Mouse (Mus musculus) stomach, embryonic 15.5 days (tissue): Measurements from ENCODE around the gene Iqcj. TPM values are rescaled to one million over a fixed set of nuclear protein-coding genes. Genes with fewer than 3 reads are reported as not detected.

Experiments
- ATAC-seq: fragments of 200-750 bp; cut with Nextera tagmentation; 2 replicates; pipeline ENCODE4 v1.8.0; 2017; ENCODE audit warnings: low read depth, moderate number of reproducible peaks, moderate TSS enrichment; ENCODE audit not compliant: insufficient read depth, low FRiP score
- H3K27ac ChIP-seq: fragments of 300-500 bp; sonication (generic); 2 replicates; pipeline ENCODE4 v1.5.1; 2015; ENCODE audit warnings: mild to moderate bottlenecking, inconsistent platforms
- H3K27me3 ChIP-seq: fragments of 300-500 bp; sonication (generic); replicated peaks from 2 replicates; pipeline ENCODE4 v1.6.1; 2015; ENCODE audit warnings: inconsistent platforms
- H3K36me3 ChIP-seq: fragments of 300-500 bp; sonication (generic); 2 replicates; pipeline ENCODE4 v1.6.1; 2015; ENCODE audit warnings: inconsistent platforms
- H3K4me1 ChIP-seq: fragments of 300-500 bp; sonication (generic); 2 replicates; pipeline ENCODE4 v1.6.1; 2015; ENCODE audit warnings: inconsistent platforms
- H3K4me2 ChIP-seq: fragments of 300-500 bp; sonication (generic); 2 replicates; pipeline ENCODE4 v1.6.1; 2015; ENCODE audit warnings: mild to moderate bottlenecking, inconsistent platforms
- H3K4me3 ChIP-seq: fragments of 300-500 bp; sonication (generic); replicated peaks from 2 replicates; pipeline ENCODE4 v1.5.1; 2015; ENCODE audit warnings: inconsistent platforms
- H3K9ac ChIP-seq: fragments of 300-500 bp; sonication (generic); 2 replicates; pipeline ENCODE4 v1.6.1; 2015; ENCODE audit warnings: inconsistent platforms
- H3K9me3 ChIP-seq: fragments of 300-500 bp; sonication (generic); 2 replicates; pipeline ENCODE4 v1.6.1; 2016; ENCODE audit warnings: inconsistent platforms
- WGBS: fragments of 180-500 bp; shearing (Covaris S2); methylation state at CpG from one replicate; pipeline ENCODE4 v1.1.7; 2015; 5-methylcytosine and 5-hydroxymethylcytosine counted together
- polyA plus RNA-seq: library from polyadenylated mRNA; unstranded; fragments of >200 nt; fragmentation: Nextera tagmentation; extraction: Ambion mirVana; gene quantifications from 2 replicates; pipeline ENCODE4 v1.2.1, GENCODE M21; 2015

The Iqcj gene
- polyA plus RNA-seq, 1 experiment from 2014 or later: not detected

GRCm38 (mm10) chr3:68045475-68046416, 153.7 kb downstream of the Iqcj start:
- H3K4me2 ChIP-seq: no peak overlapping the region
- ATAC-seq: no peak
- H3K4me1 ChIP-seq: no peaks in the 10 kb centered on the region
- no peak overlapping the region for H3K4me3 ChIP-seq
- no peaks in the 10 kb centered on the region for H3K36me3 ChIP-seq
- no peaks in the 10 kb centered on the region for H3K9me3 ChIP-seq
- no peak overlapping the region for H3K27ac ChIP-seq
- H3K27me3 ChIP-seq: no peaks in the 10 kb centered on the region
- WGBS: 45% methylated on average over 9 of the region's 9 CpGs
- no peak overlapping the region for H3K9ac ChIP-seq

GRCm38 (mm10) chr3:68053538-68053937, 161.5 kb downstream of the Iqcj start:
- Histone ChIP-seq H3K4me2 (no peak overlapping the region), H3K9ac (no peak overlapping the region), H3K27me3 (no peaks in the 10 kb centered on the region), H3K9me3 (no peaks in the 10 kb centered on the region), H3K4me3 (no peak overlapping the region), H3K4me1 (no peaks in the 10 kb centered on the region), H3K27ac (no peak overlapping the region), H3K36me3 (no peaks in the 10 kb centered on the region)
- WGBS: 46% methylated on average over 2 of the region's 2 CpGs
- no peak for ATAC-seq

DNA sequence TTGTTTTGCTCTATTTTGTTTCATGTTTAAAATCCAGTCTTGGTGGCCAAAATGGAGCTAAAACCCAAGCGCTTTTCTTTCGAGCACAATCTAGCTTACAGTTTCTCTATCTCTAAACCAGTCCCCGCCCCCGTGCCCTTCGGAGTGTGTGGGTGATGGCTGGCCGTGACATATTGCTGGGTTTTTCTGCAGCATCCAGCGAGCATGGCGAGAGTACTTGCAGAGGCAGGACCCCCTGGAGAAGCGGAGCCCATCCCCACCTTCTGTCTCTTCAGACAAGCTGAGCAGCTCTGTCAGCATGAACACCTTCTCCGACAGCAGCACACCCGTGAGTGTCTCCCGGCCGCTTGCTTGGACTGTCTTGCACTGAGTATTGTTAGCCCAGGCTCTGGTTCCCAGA, 163.1 kb downstream of the Iqcj start:
- H3K9ac ChIP-seq: no peak overlapping the region
- H3K4me2 ChIP-seq: no peak overlapping the region
- no peak overlapping the region for H3K4me3 ChIP-seq
- no peaks in the 10 kb centered on the region for H3K27me3 ChIP-seq
- no peaks in the 10 kb centered on the region for H3K4me1 ChIP-seq
- no peaks in the 10 kb centered on the region for H3K36me3 ChIP-seq
- 45% methylated on average over 13 of the region's 13 CpGs for WGBS
- no peaks in the 10 kb centered on the region for H3K9me3 ChIP-seq
- no peak for ATAC-seq
- H3K27ac ChIP-seq: no peak overlapping the region

- no peak overlapping the region for H3K27ac ChIP-seq
- WGBS: 45% methylated on average over 23 of the region's 23 CpGs
- peak overlapping the region; percentile 35 for H3K4me3 ChIP-seq
- peak overlapping the region; percentile 44 for H3K4me2 ChIP-seq
- ATAC-seq: no peak
- no peaks in the 10 kb centered on the region for H3K4me1 ChIP-seq
- no peak overlapping the region for H3K9ac ChIP-seq
- no peaks in the 10 kb centered on the region for H3K27me3 ChIP-seq
- H3K36me3 ChIP-seq: no peaks in the 10 kb centered on the region
- no peaks in the 10 kb centered on the region for H3K9me3 ChIP-seq
These were observed 164.6 kb downstream of the Iqcj start for GRCm38 (mm10) chr3:68056373-68057275.

DNA sequence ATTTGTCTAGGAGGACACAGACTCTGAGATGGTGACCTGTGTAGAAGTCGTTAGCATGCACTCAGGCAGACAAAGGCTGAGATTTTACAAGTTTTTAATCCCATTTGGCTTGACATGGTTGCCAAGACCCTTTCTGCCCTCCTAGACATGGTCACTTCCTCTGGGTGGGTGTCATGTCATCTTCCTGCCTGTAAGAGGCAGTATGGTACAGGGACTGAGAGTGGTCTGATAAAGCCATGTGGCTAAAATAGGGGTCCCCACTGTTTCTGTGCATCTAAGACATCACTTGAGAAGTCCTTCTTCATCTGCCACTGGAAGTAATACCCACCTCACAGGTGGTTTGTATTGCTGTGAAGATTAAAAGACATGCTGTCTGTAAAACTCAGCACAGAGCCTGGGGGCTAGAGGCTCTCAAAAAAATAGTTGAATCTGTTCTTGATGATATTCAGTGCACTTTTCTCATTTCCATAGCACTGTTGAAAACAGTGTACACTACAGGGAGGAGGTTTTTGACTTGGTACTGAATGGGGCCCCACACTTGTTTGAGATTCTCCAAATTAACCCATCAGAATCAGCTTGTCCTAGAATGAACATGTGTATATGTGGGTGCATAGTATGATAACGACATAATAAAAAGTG, 167.3 kb downstream of the Iqcj start:
- no peak overlapping the region for H3K27ac ChIP-seq
- H3K4me2 ChIP-seq: no peak overlapping the region
- WGBS: 51% methylated on average over 2 of the region's 2 CpGs
- no peak overlapping the region for H3K4me3 ChIP-seq
- H3K4me1 ChIP-seq: no peaks in the 10 kb centered on the region
- H3K9me3 ChIP-seq: no peaks in the 10 kb centered on the region
- no peak for ATAC-seq
- no peaks in the 10 kb centered on the region for H3K36me3 ChIP-seq
- H3K27me3 ChIP-seq: no peaks in the 10 kb centered on the region
- H3K9ac ChIP-seq: no peak overlapping the region

DNA sequence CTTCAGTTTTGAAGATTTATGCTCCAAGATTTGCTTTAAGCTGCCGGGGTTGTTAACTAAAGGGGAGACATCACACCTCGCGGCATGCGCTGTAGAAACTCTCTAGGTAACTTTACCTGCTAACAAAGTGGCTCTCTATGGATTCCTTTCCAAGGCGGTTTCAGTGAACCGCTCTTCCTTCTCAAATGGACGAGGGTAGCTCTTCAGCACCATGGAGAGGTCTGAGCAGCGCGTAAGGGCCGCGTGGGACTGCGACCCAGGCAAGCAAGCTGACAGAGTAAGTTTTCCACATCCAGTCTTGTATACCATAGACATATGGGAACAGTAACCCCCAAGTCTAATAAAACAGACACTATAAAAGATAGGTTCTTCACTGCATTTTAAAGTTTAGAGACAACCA, 172.7 kb downstream of the Iqcj start, which contains the start of gene Schip1:
Gene Schip1 (plus strand): TSS at position 72 of the 400 bp plus-strand sequence.
- Histone ChIP-seq H3K9ac (no peak within 1 kb of the TSS), H3K27me3 (no peaks in the 10 kb centered on the region), H3K27ac (no peak within 1 kb of the TSS), H3K4me2 (no peak within 1 kb of the TSS), H3K36me3 (no peaks in the 10 kb centered on the region), H3K9me3 (no peaks in the 10 kb centered on the region), H3K4me3 (no peak within 1 kb of the TSS), H3K4me1 (no peaks in the 10 kb centered on the region)
- 26% methylated on average over 12 of the region's 12 CpGs for WGBS
- ATAC-seq: no peak

DNA sequence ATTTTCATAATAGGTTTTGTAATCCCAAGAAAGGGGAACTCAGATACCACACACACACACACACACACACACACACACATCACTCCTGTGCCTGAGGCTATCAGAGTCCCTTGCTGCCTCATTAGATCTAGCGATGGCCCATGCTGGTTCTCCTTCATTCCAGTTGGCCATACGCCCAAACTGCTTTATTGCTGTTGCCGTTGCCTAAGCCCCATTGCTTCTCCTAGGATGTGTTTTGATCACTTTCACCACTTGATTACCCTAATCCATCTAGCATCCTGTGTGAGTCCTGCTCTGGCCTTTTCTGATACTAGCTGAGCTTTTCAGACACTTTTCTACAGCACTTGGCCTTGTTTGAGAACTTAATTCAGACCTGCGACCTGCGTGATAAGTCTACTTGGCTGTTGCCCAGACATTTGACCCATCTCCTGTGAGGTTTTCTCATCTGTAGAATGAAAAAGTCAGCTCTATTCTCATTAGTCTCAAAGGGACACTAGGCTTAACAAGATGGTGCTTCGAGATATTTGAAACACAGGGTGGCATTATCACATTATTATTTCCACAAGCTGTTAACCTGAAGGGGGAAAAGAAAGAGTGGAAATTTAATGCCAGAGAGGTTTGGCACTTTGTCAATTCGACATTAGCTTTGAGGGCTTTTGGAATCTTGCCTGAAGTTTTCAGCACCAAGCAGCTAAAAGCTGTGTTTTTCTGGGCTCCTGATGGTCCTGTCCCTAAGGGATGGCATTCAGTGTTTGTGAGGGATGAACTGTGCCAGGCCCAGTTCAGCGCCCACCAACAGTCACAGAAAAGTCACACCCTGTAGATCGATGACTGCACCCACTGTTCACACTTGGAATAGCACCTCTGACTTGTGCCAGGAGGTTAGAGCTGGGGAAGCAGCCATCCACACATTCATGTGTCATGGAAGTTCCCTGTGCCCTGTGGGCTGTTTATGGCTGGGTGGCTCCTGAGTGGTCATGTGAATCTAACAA, 179.7 kb downstream of the Iqcj start:
- no peaks in the 10 kb centered on the region for H3K4me1 ChIP-seq
- H3K36me3 ChIP-seq: no peaks in the 10 kb centered on the region
- H3K27me3 ChIP-seq: no peaks in the 10 kb centered on the region
- no peak overlapping the region for H3K4me2 ChIP-seq
- no peak for ATAC-seq
- H3K27ac ChIP-seq: no peak overlapping the region
- H3K4me3 ChIP-seq: no peak overlapping the region
- WGBS: 74% methylated on average over 9 of the region's 9 CpGs
- no peaks in the 10 kb centered on the region for H3K9me3 ChIP-seq
- no peak overlapping the region for H3K9ac ChIP-seq

- H3K4me3 ChIP-seq: no peak overlapping the region
- no peak overlapping the region for H3K4me2 ChIP-seq
- no peak overlapping the region for H3K27ac ChIP-seq
- no peaks in the 10 kb centered on the region for H3K36me3 ChIP-seq
- ATAC-seq: no peak
- no peaks in the 10 kb centered on the region for H3K27me3 ChIP-seq
- H3K9me3 ChIP-seq: no peaks in the 10 kb centered on the region
- 69% methylated on average over 4 of the region's 4 CpGs for WGBS
- H3K9ac ChIP-seq: no peak overlapping the region
- H3K4me1 ChIP-seq: no peaks in the 10 kb centered on the region
These were observed 185.4 kb downstream of the Iqcj start for GRCm38 (mm10) chr3:68077406-68077805.

- Histone ChIP-seq H3K36me3 (no peaks in the 10 kb centered on the region), H3K27ac (no peak overlapping the region), H3K9ac (no peak overlapping the region), H3K4me3 (no peak overlapping the region), H3K4me2 (no peak overlapping the region), H3K4me1 (no peaks in the 10 kb centered on the region), H3K27me3 (no peaks in the 10 kb centered on the region), H3K9me3 (no peaks in the 10 kb centered on the region)
- ATAC-seq: no peak
- 64% methylated on average over 2 of the region's 2 CpGs for WGBS
These were observed 193.0 kb downstream of the Iqcj start for GRCm38 (mm10) chr3:68085024-68085423.

- no peak for ATAC-seq
- Histone ChIP-seq H3K9me3 (no peaks in the 10 kb centered on the region), H3K4me3 (no peak overlapping the region), H3K4me1 (no peaks in the 10 kb centered on the region), H3K4me2 (no peak overlapping the region), H3K36me3 (no peaks in the 10 kb centered on the region), H3K27ac (no peak overlapping the region), H3K9ac (no peak overlapping the region), H3K27me3 (no peaks in the 10 kb centered on the region)
- WGBS: 76% methylated on average over 4 of the region's 4 CpGs
These were observed 200.1 kb downstream of the Iqcj start for GRCm38 (mm10) chr3:68092108-68092507.
